Mouse (Mus musculus) left cerebral cortex, postnatal 36 days (tissue): ENCODE results near the gene Msi2. TPM values are rescaled to one million over a fixed set of nuclear protein-coding genes. Genes with fewer than 3 reads are reported as not detected.

ENCODE experiments used
- DNase-seq, 2 experiments: peaks; one replicate each; pipeline ENCODE4 v3.0.0; 2021 to 2022; ENCODE audit warnings: low spot score in 2 of 2, mixed read lengths in 1 of 2
- intact Hi-C: fragments of 180-260 bp; cut with DNase I; formaldehyde crosslinking; loops from one replicate; pipeline ENCODE4 v1.15.1; 2025
- microRNA-seq: library from miRNA; unstranded; fragments of <30 nt; microRNA quantifications from one replicate; pipeline ENCODE4 v1.2.0, GENCODE M21; 2022
- total RNA-seq, 2 experiments: library from RNA; stranded (reverse); gene quantifications; 2 replicates each; pipeline ENCODE4 v1.2.3; 2021

Msi2 gene
- total RNA-seq, 2 experiments from 2014 or later, result 117 to 132 TPM

GRCm38 (mm10) chr11:88291245-88291644 lies 427.1 kb downstream of the Msi2 start:
- DNase-seq, result no peak
- intact Hi-C loops, result loop anchor here (5.0 kb wide), 2 partner anchors 116 to 436 kb away; no protein-coding TSS in a partner anchor

Small RNAs within 50 kb of the gene (microRNA-seq; reads per million reads assigned to microRNA genes)
- gene Mir378b, result not detected

Other genes with a start within 250 kb of the Msi2 start
- gene Akap1, start 146.1 kb upstream of the Msi2 start, total RNA-seq, result 10 to 100 TPM; 41.6 to 43.1 TPM
- 10 to 100 TPM; 16.3 to 19.3 TPM for gene Scpep1, start 237.0 kb upstream of the Msi2 start, total RNA-seq
- gene Elobl, start 248.4 kb upstream of the Msi2 start, total RNA-seq, result not detected